Mouse (Mus musculus) lung, adult 2 months (tissue): ENCODE data around the gene Arhgef2.

Experiments used
- CTCF ChIP-seq: fragments of 200-500 bp; IDR thresholded peaks from 2 replicates; pipeline ENCODE4 v1.5.1; 2011; ENCODE audit warnings: mild to moderate bottlenecking, low read length, control low read depth; ENCODE audit not compliant: insufficient read depth
- POLR2A ChIP-seq: fragments of 200-500 bp; IDR thresholded peaks from 2 replicates; pipeline ENCODE4 v1.6.1; 2011; ENCODE audit warnings: low read depth, mild to moderate bottlenecking, control low read depth, low read length, borderline replicate concordance; ENCODE audit errors: extremely low read depth

- TF ChIP-seq CTCF (no peak), POLR2A (no peak)
These were observed 89.8 kb downstream of the Arhgef2 start for GRCm38 (mm10) chr3:88695545-88695944.
